Comparison of ENCODE assay signal across 8 mouse cellular contexts in genomic region chr5:138222111-138222510, GRCm38 (mm10). TPM values are rescaled to one million over a fixed set of nuclear protein-coding genes. Genes with fewer than 3 reads are reported as not detected.
DNase-seq lines count a peak whose midpoint lies in the region; ATAC-seq and TF ChIP-seq lines count a peak whose summit lies in the region.

No protein-coding gene starts in this region.

- no peaks in the 10 kb centered on the region for H3K36me3 ChIP-seq in forebrain, embryonic 14.5 days (ENCODE audit: control insufficient read depth, insufficient read depth, low read length)
- H3K36me3 ChIP-seq in forebrain, embryonic 13.5 days (ENCODE audit: poor library complexity, severe bottlenecking), result no peaks in the 10 kb centered on the region
- no peaks in the 10 kb centered on the region for H3K36me3 ChIP-seq in midbrain, postnatal 0 days (ENCODE audit: insufficient read depth, low read length)

- no peak overlapping the region for H3K4me2 ChIP-seq in forebrain, embryonic 14.5 days (ENCODE audit: low read length)
- H3K4me2 ChIP-seq in forebrain, embryonic 13.5 days, result no peak overlapping the region
- no peak overlapping the region for H3K4me2 ChIP-seq in midbrain, postnatal 0 days (ENCODE audit: low read depth, low read length, poor library complexity, severe bottlenecking)

- TF ChIP-seq POLR2A in bone marrow macrophage, adult 2 months (IDR thresholded peaks at IDR 0.05; ENCODE audit: borderline replicate concordance, low read depth, low read length), result no peak

- H3K9me3 ChIP-seq in forebrain, embryonic 14.5 days (replicated peaks; ENCODE audit: control insufficient read depth, low read length), result no peaks in the 10 kb centered on the region
- H3K9me3 ChIP-seq in forebrain, embryonic 13.5 days (replicated peaks), result no peaks in the 10 kb centered on the region
- H3K9me3 ChIP-seq in midbrain, postnatal 0 days (ENCODE audit: low read length), result no peaks in the 10 kb centered on the region

- no peak for ATAC-seq in forebrain, embryonic 14.5 days
- no peak for ATAC-seq in forebrain, embryonic 13.5 days
- ATAC-seq in erythroid progenitor cell, adult 5-6 weeks (replicated peaks; ENCODE audit: low FRiP score, poor library complexity, severe bottlenecking), result 0 out of 2 replicates have a peak, but pooled peaks have one; percentile 57
- no peak for ATAC-seq in midbrain, postnatal 0 days (ENCODE audit: low FRiP score)

- peak; percentile 76 for DNase-seq in forebrain, embryonic 14.5 days (ENCODE audit: low spot score)
- peak; percentile 78 for DNase-seq in induced T-regulatory cell, adult 2 months (ENCODE audit: low read depth)
- DNase-seq in left cerebral cortex, adult 18-20 months (ENCODE audit: low spot score in 2 of 2), result peak; percentile 87 to 93
- peak; percentile 71 for DNase-seq in midbrain, postnatal 0 days (ENCODE audit: low spot score)
- peak; percentile 80 to 95 for DNase-seq in spleen, postnatal 4 days (ENCODE audit: low spot score in 2 of 2)

- TF ChIP-seq CTCF in bone marrow macrophage, adult 2 months (IDR thresholded peaks at IDR 0.05; ENCODE audit: low read depth, low read length), result peak; percentile 86
- peak; percentile 84 for TF ChIP-seq CTCF in midbrain, postnatal 0 days (IDR thresholded peaks at IDR 0.05)

- H3K27ac ChIP-seq in forebrain, embryonic 14.5 days (ENCODE audit: low read depth, low read length), result no peak overlapping the region
- no peak overlapping the region for H3K27ac ChIP-seq in forebrain, embryonic 13.5 days
- no peak overlapping the region for H3K27ac ChIP-seq in bone marrow macrophage, adult 2 months (ENCODE audit: insufficient read depth, low read depth, low read length)
- H3K27ac ChIP-seq in midbrain, postnatal 0 days (ENCODE audit: low read depth, low read length), result no peak overlapping the region

- no peak overlapping the region for H3K9ac ChIP-seq in forebrain, embryonic 14.5 days (ENCODE audit: low read length)
- no peak overlapping the region for H3K9ac ChIP-seq in forebrain, embryonic 13.5 days
- H3K9ac ChIP-seq in midbrain, postnatal 0 days (replicated peaks; ENCODE audit: low read length, poor library complexity, severe bottlenecking), result no peak overlapping the region

- no peaks in the 10 kb centered on the region for H3K4me1 ChIP-seq in forebrain, embryonic 14.5 days (ENCODE audit: control insufficient read depth, insufficient read depth, low read length)
- H3K4me1 ChIP-seq in forebrain, embryonic 13.5 days, result no peaks in the 10 kb centered on the region
- peaks cover 8% of the 10 kb centered on the region for H3K4me1 ChIP-seq in bone marrow macrophage, adult 2 months (ENCODE audit: control insufficient read depth, insufficient read depth, low read length)
- H3K4me1 ChIP-seq in midbrain, postnatal 0 days (ENCODE audit: insufficient read depth, low read length), result no peaks in the 10 kb centered on the region

- H3K4me3 ChIP-seq in forebrain, embryonic 14.5 days (ENCODE audit: low read depth, low read length), result no peak overlapping the region
- no peak overlapping the region for H3K4me3 ChIP-seq in forebrain, embryonic 13.5 days
- H3K4me3 ChIP-seq in bone marrow macrophage, adult 2 months (ENCODE audit: insufficient read depth, low read length), result no peak overlapping the region
- H3K4me3 ChIP-seq in midbrain, postnatal 0 days (ENCODE audit: low read depth, low read length), result no peak overlapping the region

- no peaks in the 10 kb centered on the region for H3K27me3 ChIP-seq in forebrain, embryonic 14.5 days (replicated peaks; ENCODE audit: control insufficient read depth, insufficient read depth, low read length)
- H3K27me3 ChIP-seq in forebrain, embryonic 13.5 days, result no peaks in the 10 kb centered on the region
- H3K27me3 ChIP-seq in midbrain, postnatal 0 days (ENCODE audit: insufficient read depth, low read length), result no peaks in the 10 kb centered on the region

- 24% methylated on average over 4 of the region's 4 CpGs for WGBS in forebrain, embryonic 14.5 days
- 24% methylated on average over 4 of the region's 4 CpGs for WGBS in forebrain, embryonic 13.5 days
- WGBS in midbrain, postnatal 0 days, result 24% methylated on average over 4 of the region's 4 CpGs

RNA-seq across cellular contexts. Expression of gene Nxpe5, which starts 3.6 kb away (rescaled TPM):
- polyA plus RNA-seq in forebrain, embryonic 14.5 days (2014; fragmentation: Nextera tagmentation; extraction: Ambion mirVana), result not detected in 2 replicates
- not detected in 2 replicates for polyA plus RNA-seq in forebrain, embryonic 13.5 days (2015; fragmentation: Nextera tagmentation; extraction: Ambion mirVana)
- polyA plus RNA-seq in bone marrow macrophage, adult 2 months (2012; ENCODE audit: insufficient read depth, insufficient read length, missing spikeins), result 40.8 and 43.3 TPM in 2 replicates
- 0.84 and 1.1 TPM in 2 replicates for total RNA-seq in erythroid progenitor cell, adult 5-6 weeks (2015; ENCODE audit: low replicate concordance)
- 0.39 TPM in 1 of 2 replicates, not detected in the other for total RNA-seq in erythroid progenitor cell, adult 5-6 weeks (2017; ENCODE audit: low replicate concordance)
- total RNA-seq in left cerebral cortex, adult 18-20 months (2021), result under 1 TPM; 0.23 to 0.26 TPM
- total RNA-seq in midbrain, postnatal 0 days (2014; rRNA removed), result not detected in 2 replicates
- polyA plus RNA-seq in midbrain, postnatal 0 days (2015; fragmentation: Nextera tagmentation; extraction: Ambion mirVana), result not detected in 2 replicates

RNA-seq across cellular contexts. Expression of gene Mblac1, which starts 28.0 kb away (rescaled TPM):
- polyA plus RNA-seq in forebrain, embryonic 14.5 days (2014; fragmentation: Nextera tagmentation; extraction: Ambion mirVana), result 11.9 and 13.1 TPM in 2 replicates
- 10.8 and 12.2 TPM in 2 replicates for polyA plus RNA-seq in forebrain, embryonic 13.5 days (2015; fragmentation: Nextera tagmentation; extraction: Ambion mirVana)
- polyA plus RNA-seq in bone marrow macrophage, adult 2 months (2012; ENCODE audit: insufficient read depth, insufficient read length, missing spikeins), result 5.4 and 5.8 TPM in 2 replicates
- total RNA-seq in erythroid progenitor cell, adult 5-6 weeks (2015; ENCODE audit: low replicate concordance), result 0.72 TPM in 1 of 2 replicates, not detected in the other
- 0.53 and 1.4 TPM in 2 replicates for total RNA-seq in erythroid progenitor cell, adult 5-6 weeks (2017; ENCODE audit: low replicate concordance)
- total RNA-seq in left cerebral cortex, adult 18-20 months (2021), result 1 to 10 TPM; 8.6 TPM
- total RNA-seq in midbrain, postnatal 0 days (2014; rRNA removed), result 15.6 and 16.2 TPM in 2 replicates
- polyA plus RNA-seq in midbrain, postnatal 0 days (2015; fragmentation: Nextera tagmentation; extraction: Ambion mirVana), result 11.2 and 11.9 TPM in 2 replicates

RNA-seq across cellular contexts. Expression of gene Lamtor4, which starts 33.2 kb away (rescaled TPM):
- 73.7 and 88.2 TPM in 2 replicates for polyA plus RNA-seq in forebrain, embryonic 14.5 days (2014; fragmentation: Nextera tagmentation; extraction: Ambion mirVana)
- 67.4 TPM in 2 replicates for polyA plus RNA-seq in forebrain, embryonic 13.5 days (2015; fragmentation: Nextera tagmentation; extraction: Ambion mirVana)
- polyA plus RNA-seq in bone marrow macrophage, adult 2 months (2012; ENCODE audit: insufficient read depth, insufficient read length, missing spikeins), result 96.8 and 106 TPM in 2 replicates
- total RNA-seq in erythroid progenitor cell, adult 5-6 weeks (2015; ENCODE audit: low replicate concordance), result 22.3 and 26.4 TPM in 2 replicates
- 4.6 and 5.4 TPM in 2 replicates for total RNA-seq in erythroid progenitor cell, adult 5-6 weeks (2017; ENCODE audit: low replicate concordance)
- 10 to 100 TPM; 50.7 to 56.1 TPM for total RNA-seq in left cerebral cortex, adult 18-20 months (2021)
- total RNA-seq in midbrain, postnatal 0 days (2014; rRNA removed), result 59.1 and 79.6 TPM in 2 replicates
- 99.8 and 104 TPM in 2 replicates for polyA plus RNA-seq in midbrain, postnatal 0 days (2015; fragmentation: Nextera tagmentation; extraction: Ambion mirVana)

RNA-seq across cellular contexts. Expression of gene Cnpy4, which starts 34.8 kb away (rescaled TPM):
- 36.4 and 37.1 TPM in 2 replicates for polyA plus RNA-seq in forebrain, embryonic 14.5 days (2014; fragmentation: Nextera tagmentation; extraction: Ambion mirVana)
- polyA plus RNA-seq in forebrain, embryonic 13.5 days (2015; fragmentation: Nextera tagmentation; extraction: Ambion mirVana), result 48.1 and 48.2 TPM in 2 replicates
- polyA plus RNA-seq in bone marrow macrophage, adult 2 months (2012; ENCODE audit: insufficient read depth, insufficient read length, missing spikeins), result 28.2 and 37.3 TPM in 2 replicates
- total RNA-seq in erythroid progenitor cell, adult 5-6 weeks (2015; ENCODE audit: low replicate concordance), result 13.0 and 23.8 TPM in 2 replicates
- 23.5 and 29.3 TPM in 2 replicates for total RNA-seq in erythroid progenitor cell, adult 5-6 weeks (2017; ENCODE audit: low replicate concordance)
- total RNA-seq in left cerebral cortex, adult 18-20 months (2021), result 10 to 100 TPM; 13.0 to 16.3 TPM
- 11.7 and 14.0 TPM in 2 replicates for total RNA-seq in midbrain, postnatal 0 days (2014; rRNA removed)
- 21.7 and 21.8 TPM in 2 replicates for polyA plus RNA-seq in midbrain, postnatal 0 days (2015; fragmentation: Nextera tagmentation; extraction: Ambion mirVana)

RNA-seq across cellular contexts. Expression of gene Taf6, which starts 34.9 kb away (rescaled TPM):
- 95.4 and 96.5 TPM in 2 replicates for polyA plus RNA-seq in forebrain, embryonic 14.5 days (2014; fragmentation: Nextera tagmentation; extraction: Ambion mirVana)
- 115 and 121 TPM in 2 replicates for polyA plus RNA-seq in forebrain, embryonic 13.5 days (2015; fragmentation: Nextera tagmentation; extraction: Ambion mirVana)
- polyA plus RNA-seq in bone marrow macrophage, adult 2 months (2012; ENCODE audit: insufficient read depth, insufficient read length, missing spikeins), result 26.5 and 33.3 TPM in 2 replicates
- 40.4 and 42.3 TPM in 2 replicates for total RNA-seq in erythroid progenitor cell, adult 5-6 weeks (2015; ENCODE audit: low replicate concordance)
- 21.8 and 30.3 TPM in 2 replicates for total RNA-seq in erythroid progenitor cell, adult 5-6 weeks (2017; ENCODE audit: low replicate concordance)
- 10 to 100 TPM; 42.4 to 43.2 TPM for total RNA-seq in left cerebral cortex, adult 18-20 months (2021)
- total RNA-seq in midbrain, postnatal 0 days (2014; rRNA removed), result 61.1 and 90.3 TPM in 2 replicates
- 49.0 and 49.8 TPM in 2 replicates for polyA plus RNA-seq in midbrain, postnatal 0 days (2015; fragmentation: Nextera tagmentation; extraction: Ambion mirVana)

Comparison
In these comparisons a context has a peak if more than half of its experiments do, and no peak if none do; other contexts are left out.
1. RNA of gene Nxpe5, which starts 3.6 kb away (polyA plus RNA-seq): 40.8 to 43.3 TPM in bone marrow macrophage, adult 2 months; not detected in forebrain, embryonic 14.5 days, not detected in forebrain, embryonic 13.5 days and not detected in midbrain, postnatal 0 days; every median in the first group is over 10 times any median in the second.
2. Peak in every context shown above with its lines, with median percentiles within 50 percentile points of each other: DNase-seq.